Mouse (Mus musculus) erythroblast, embryonic 14.5 days (primary cell): Measurements from ENCODE around the gene Atp2b2.

ENCODE experiments used
- GATA1 ChIP-seq: IDR thresholded peaks from 2 replicates; pipeline ENCODE4 v1.6.1; 2012; ENCODE audit warnings: low read length, inconsistent platforms, mixed read lengths
- TAL1 ChIP-seq: IDR thresholded peaks from 3 replicates; pipeline ENCODE4 v1.6.1; 2012; ENCODE audit warnings: low read length, inconsistent platforms, mixed read lengths

DNA sequence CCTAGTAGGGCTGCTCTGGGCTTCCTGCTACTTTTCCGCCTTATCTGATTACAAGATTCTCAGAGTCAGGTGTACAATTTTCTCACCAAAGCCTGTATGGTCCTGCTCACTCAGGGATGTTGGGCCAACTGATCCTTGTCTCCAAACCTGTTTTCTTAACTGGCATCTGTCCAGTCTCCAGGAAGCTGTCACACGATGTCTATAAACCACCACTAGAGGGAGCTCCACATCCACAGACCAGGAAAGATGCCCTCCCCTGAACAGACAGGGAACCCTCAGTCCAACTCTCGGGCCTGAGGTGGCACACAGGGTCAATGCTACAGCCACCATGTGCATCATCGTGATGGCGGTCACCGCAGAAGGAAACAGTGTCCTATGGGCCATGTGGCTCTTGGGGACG lies 280.8 kb downstream of the Atp2b2 start:
- TF ChIP-seq TAL1 (no peak), GATA1 (no peak)
